Mouse (Mus musculus) adrenal gland, postnatal 25 days (tissue): ENCODE measurements around the gene Man1a2. TPM values are rescaled to one million over a fixed set of nuclear protein-coding genes. Genes with fewer than 3 reads are reported as not detected.
A peak's percentile ranks its signal among the peaks of the same experiment; 100 is the strongest.

Experiments used
- DNase-seq: peaks from one replicate; pipeline ENCODE4 v3.0.0; 2021; ENCODE audit warnings: mixed read lengths
- total RNA-seq: library from RNA; stranded (reverse); gene quantifications from 2 replicates; pipeline ENCODE4 v1.2.3, GENCODE M21; 2021

Gene Man1a2
- total RNA-seq, 1 experiment from 2014 or later: 124 TPM

DNA sequence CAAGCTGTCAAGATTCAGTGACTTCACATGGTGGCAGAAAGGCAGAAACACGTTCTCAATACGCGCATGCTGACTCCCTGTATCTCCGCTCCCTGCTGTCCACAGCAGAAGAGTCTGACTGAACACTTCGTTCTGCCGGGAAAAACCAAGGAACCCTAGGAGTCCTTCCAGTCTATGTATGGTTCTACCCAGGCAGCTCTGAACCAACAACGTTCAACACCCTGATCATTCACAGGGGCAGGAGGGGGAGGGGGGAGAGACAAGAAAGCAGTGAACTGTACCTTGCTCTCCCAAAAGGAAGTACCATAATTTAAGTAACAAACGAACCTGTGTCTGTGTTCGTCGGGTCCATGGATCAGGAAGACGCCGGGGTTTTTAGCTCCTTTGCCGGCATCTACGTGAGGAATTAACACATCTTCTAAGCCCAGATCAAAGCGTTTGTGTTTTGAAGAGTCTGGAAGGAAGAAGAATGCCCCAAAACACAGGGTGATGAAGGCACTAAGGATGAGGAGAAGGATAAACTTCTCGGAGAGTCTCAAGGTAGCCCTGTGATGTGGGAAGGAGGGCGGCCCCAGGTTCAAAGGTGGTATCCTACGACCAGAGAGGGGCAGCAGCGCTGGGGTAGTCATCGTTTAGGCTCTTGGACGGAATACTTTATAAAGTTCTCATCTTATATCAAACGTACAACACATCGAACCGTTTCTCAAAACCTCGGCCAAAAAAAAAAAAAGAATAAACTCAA is 898 bp downstream of the Man1a2 start:
- DNase-seq: no peak

DNA sequence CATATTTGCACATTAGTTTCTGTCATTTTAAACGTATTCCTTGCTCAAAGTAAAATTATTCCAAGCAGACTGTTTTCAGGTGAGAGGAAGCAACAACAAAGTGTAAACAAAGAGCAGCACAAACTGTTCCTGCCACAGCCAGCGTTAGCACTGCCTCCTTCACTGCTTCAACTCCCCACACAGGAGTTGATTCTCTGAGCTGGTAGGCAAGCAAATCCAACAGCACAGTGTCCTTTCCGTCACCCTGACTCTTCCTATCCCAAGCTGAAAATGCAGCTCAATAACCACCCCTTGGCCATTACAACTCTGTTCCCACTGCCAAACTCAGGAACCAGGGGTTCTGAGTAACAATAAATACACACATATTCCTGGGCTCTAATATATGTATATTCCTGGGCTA is 2.5 kb downstream of the Man1a2 start:
- no peak for DNase-seq

- no peak for DNase-seq
Measured at GRCm38 (mm10) chr3:100682281-100682680, 3.0 kb downstream of the Man1a2 start.

- DNase-seq: no peak
Measured at GRCm38 (mm10) chr3:100681448-100682092, 3.7 kb downstream of the Man1a2 start.

DNA sequence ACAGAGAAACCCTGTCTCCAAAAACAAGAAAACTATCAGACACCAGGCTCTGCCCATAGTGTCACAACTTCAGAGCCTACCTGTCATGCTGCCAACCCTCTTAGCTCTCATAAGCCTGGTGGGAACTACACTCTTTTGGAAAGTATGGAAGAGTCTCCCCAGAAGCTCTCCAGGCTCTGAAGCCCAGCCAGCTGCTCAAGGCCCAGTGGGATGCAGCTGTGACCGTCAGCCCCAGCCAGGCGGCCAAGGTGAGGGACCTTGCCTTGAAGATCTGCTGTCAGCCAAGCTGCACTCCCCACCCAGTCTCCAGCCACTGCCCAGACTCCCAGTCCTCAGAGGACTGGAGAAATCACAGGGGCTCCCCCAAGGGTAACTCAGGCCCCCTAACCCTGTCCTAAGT is 5.1 kb downstream of the Man1a2 start:
- DNase-seq: peak; percentile 27

- DNase-seq: peak; percentile 42
Measured at GRCm38 (mm10) chr3:100678951-100679570, 6.2 kb downstream of the Man1a2 start.

GRCm38 (mm10) chr3:100675146-100675545 is 10.2 kb downstream of the Man1a2 start:
- DNase-seq: no peak

DNA sequence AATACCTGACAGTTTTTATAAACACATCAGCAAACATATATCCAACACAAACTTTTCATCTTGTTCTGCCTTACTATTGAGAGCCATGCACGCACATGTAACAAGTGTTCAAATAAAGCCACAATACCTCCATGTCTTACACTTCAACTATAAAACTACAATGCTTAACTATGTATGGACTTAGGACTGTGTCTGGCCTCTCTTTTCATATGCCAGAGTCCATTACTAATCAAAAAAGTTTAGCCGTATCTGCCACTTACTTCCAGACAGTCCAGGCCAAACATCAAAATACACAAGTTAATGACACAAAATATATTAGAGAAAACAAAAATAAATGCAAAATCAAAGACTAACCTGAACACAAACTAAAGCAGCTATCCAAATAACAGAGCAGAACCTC is 14.9 kb downstream of the Man1a2 start:
- DNase-seq: no peak

- DNase-seq: no peak
Measured at GRCm38 (mm10) chr3:100653291-100653690, 32.0 kb downstream of the Man1a2 start.

DNA sequence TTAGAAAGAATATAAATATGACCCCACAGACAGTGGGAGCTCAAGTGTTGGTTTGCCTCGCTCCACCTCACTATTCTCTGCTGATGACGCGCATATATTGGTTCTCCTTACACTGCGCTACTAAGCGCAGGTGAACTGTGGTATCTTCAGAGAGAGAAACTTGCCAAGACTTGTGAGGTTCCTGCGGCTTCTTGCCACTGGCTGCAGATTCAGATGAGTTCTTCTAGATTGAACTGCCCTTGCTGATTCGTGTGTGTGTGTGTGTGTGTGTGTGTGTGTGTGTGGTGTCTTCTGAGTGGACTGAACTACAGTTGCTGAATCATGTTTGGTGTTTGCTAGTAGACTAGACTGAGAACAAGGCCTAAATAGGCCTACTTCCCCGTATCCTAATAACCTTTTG is 43.7 kb downstream of the Man1a2 start:
- DNase-seq: no peak

DNA sequence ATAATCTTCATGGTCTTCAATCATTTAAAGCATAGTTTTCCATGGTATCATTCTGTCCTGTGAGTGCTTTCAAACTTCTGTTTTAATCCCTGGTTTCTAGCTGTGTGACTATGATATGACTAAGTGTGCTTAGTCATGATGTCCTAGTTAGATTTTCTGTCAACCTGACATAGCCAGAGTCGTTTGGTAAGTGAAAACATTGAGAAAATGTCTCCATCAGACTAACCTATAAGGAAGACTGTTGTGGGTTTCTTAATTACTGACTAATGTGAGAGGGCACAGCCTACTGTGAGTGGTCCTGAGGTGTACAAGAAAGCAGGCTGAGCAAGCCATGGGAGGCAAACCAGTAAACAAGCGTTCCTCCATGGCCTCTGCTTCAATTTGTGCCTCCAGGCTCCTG is 49.0 kb downstream of the Man1a2 start:
- DNase-seq: no peak

DNA sequence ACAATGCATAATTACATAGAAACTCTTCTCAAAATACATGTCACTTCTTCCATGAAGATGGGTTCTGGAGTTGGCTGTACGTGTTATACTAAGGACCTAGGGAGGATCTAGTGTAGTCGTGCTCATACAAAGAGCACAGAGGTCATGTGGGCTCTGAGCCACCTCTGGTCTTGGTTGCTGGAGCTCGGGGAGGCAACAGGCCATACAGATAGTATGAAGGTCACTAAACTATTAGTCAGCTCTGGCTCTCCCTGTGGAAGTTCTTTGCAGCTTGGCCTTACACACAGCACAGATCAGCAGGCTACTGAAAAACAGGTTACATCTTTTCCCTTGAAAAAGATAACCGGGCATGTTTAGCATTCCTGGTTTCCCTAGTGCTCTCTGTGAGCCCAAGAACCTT is 50.5 kb downstream of the Man1a2 start:
- DNase-seq: peak; percentile 21

DNA sequence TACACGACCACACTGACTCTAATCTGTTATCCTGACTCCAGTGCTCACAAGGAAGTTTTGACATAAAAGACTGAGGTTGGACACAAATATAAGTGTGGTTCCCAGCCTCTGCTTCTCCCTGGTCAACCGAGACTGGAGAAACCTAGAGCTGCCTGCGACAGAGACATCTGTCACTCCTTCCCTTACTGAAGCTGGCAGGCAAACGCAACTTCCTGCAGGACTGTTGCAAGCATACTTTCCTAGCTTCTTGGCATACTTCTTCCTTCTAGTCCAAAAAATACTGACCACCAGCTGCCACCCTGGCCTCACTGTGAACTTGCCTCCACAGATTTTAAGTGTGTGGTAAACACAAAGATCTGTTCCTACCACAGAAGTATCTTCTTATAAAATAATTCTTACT is 66.8 kb downstream of the Man1a2 start:
- no peak for DNase-seq

DNA sequence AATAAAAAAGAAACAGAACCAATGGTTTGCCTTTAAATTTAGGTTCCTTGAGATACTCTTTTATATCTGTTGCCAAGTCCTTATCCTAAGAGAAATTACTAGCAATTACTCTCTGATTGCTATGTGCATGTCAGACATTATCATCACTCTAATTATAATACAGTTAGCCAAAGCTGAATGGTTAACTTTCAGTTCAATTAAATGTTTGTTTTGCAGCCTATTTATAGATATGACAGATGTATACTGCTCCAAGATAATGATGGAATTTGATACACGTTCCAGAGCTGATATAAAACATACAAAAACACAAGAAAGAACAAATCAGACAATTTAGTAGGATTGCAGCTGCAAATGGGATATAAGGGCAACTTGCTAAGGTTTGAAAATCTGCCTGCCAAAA is 74.4 kb downstream of the Man1a2 start:
- DNase-seq: no peak

DNA sequence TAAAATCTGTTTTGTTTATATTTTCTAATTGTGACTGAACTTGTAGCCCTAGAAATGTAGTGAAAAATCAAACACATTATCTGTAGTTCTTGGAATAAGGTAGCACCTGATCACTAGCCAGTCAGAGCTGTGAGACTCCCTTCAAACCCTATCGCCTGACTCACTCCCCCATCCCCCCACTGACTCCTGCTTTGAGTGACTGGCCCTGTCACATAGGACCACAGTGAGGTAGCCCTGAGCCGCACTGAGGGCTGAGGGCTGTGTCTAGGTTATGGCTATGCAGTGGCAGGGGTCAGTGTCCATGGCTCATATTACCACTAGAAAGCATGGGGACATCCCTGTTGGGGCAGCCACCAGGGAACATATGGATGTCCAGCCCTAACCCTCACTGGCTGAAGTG is 80.8 kb downstream of the Man1a2 start:
- no peak for DNase-seq

GRCm38 (mm10) chr3:100599265-100599820 is 86.0 kb downstream of the Man1a2 start:
- no peak for DNase-seq

DNA sequence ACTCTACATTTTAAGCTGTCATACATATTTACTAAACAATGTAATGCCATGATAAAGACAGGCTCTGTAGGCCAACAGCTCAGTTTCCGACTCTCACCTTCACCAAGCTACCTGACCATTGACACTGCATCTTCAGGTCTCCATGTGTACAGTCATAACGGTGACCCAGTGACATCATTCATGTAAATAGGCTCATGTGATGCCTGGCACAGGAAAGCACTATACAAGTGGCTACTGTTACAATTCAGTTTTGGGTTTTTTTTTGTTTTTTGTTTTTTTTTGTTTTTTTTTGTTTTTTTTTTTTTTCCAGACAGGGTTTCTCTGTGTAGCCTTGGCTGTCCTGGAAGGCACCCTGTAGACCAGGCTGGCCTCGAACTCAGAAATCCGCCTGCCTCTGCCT is 94.2 kb downstream of the Man1a2 start:
- DNase-seq: no peak

DNA sequence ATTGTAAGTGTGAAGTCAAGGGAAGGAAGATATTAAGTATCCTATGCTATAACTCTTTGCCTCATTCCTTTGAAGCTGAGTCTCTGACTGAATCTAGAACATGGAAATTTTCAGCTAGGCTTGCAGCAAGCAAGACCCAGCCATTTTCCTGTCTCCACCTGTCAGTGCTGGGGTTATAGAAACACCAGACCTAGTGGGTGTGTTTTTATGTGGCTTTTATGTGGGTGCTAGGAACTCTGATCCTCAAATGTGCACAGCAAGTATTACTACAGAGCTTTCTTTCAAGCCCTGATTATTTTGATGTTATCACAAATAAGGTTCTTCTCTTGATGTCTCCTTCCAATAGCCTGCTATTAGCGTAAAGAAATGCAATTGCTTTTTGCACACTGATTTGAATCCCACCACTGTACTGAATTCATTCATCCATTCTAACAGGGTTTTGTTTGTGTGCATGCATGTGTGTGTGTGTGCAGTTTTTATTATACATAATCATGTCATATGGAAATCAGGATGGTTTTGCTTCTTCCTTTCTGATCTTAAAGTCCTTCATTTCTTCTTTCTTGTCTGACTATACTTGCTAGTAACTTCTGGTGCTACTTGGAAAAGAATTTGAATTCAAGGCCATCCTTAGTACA is 102.5 kb downstream of the Man1a2 start:
- DNase-seq: no peak

DNA sequence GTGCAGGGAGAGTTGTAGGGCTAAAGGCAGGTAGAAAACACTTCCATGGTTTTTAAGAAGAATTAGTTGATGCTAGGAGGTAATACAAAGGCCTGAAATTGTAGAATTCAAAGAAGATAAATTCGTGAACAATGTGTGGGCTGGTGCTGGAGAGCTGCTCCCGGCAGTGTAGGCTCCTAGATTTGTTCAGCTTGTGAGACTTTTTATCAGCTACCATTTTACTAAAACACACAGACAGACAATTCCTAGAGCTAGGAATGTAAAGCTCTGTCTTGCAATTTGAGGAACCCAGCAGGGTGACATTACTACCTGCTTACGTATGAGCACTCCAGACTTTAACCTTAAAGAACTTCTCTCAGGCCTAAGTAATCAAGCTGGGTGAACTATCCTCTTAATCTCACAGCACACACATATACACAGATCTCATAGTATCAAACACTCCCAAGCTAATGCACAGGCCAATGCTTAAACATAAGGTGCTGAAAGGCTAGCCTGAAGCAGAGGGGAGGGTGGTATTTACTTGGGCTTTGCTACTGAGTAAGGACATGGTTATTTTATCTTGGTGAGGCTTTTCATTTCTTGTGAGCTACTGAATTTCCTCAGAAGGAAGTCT is 112.6 kb downstream of the Man1a2 start:
- DNase-seq: no peak

DNA sequence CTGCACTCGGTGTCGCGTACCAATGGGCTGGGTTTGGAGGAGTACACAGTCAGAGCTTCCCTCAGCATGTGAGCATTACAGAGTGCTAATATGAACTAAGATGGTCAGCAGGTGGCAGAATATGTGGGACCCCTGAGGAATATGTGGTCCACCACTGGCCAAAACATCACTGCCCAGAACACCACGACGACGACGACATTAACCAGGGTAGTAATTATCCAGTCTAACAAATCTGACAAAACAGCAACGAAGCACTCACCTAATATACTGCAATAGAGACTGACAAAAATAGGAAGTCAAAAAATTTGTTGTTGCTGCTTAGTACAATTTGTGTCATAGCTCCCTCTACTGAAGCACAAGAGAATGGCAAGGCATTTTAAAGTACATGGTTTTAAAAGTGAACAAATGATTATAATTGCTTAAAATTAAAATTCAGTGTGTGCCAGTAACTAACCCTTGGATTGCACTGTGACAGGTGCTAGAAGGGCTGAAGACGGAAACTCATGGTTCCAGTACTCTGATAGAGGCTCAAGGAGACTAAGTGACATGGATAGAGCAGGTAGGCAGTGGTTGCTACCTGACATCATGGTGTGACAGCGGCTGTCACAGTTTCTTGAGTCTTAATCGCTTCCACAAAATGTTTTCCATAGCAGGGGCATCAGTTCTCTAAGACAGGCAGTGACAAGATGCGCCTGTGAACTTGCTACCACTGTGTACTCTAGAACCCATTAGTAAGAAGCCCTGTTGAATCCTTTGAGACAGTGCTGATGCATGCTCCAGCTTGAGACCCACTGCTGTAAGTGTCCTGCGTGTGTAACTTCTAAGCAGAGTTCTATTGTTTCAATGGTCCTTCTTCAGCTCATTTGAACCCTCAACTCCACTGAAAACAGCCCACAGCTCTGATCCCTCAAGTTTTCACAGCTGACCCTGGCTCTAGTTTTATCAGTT is 116.6 kb downstream of the Man1a2 start:
- DNase-seq: no peak

DNA sequence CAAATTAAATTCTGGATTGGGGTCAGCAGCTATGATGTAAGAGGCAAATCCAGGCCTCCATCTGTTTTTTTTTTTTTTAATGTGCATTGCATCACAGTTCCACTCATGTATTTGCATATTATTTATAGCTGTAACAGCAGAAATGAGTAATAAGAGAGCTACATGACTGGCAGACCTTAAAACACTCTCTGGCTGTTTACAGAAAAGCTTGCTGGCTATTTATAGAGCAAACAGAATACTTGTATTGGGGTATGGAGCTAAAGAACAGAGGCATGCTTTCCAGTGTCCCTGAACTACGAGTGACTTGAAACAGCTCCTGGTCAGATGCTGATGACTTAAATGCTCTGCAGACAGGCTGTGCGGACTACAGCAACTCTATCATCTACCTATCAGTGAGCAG is 121.7 kb downstream of the Man1a2 start:
- no peak for DNase-seq
